Mouse (Mus musculus) liver, postnatal 0 days (tissue): ENCODE results near the gene Grid2. TPM values are rescaled to one million over a fixed set of nuclear protein-coding genes. Genes with fewer than 3 reads are reported as not detected.

Experiments
- ATAC-seq: fragments of 200-750 bp; cut with Nextera tagmentation; 2 replicates; pipeline ENCODE4 v1.8.0; 2017; ENCODE audit warnings: mild to moderate bottlenecking, moderate library complexity
- DNase-seq: peaks from one replicate; pipeline ENCODE4 v3.0.0-alpha.2; 2016
- H3K27ac ChIP-seq: fragments of 300-500 bp; sonication (generic); 2 replicates; pipeline ENCODE4 v1.5.1; 2014; ENCODE audit warnings: antibody characterized with exemption, moderate library complexity, mild to moderate bottlenecking, low read depth
- H3K27me3 ChIP-seq: fragments of 300-500 bp; sonication (generic); 2 replicates; pipeline ENCODE4 v1.6.1; 2014; ENCODE audit warnings: low read length, control low read depth, mixed read lengths; ENCODE audit not compliant: insufficient read depth
- H3K36me3 ChIP-seq: fragments of 300-500 bp; sonication (generic); replicated peaks from 2 replicates; pipeline ENCODE4 v1.6.1; 2014; ENCODE audit warnings: mild to moderate bottlenecking, control low read depth, low read length, moderate library complexity, mixed read lengths; ENCODE audit not compliant: insufficient read depth
- H3K4me1 ChIP-seq: fragments of 300-500 bp; sonication (generic); 2 replicates; pipeline ENCODE4 v1.6.1; 2014; ENCODE audit warnings: antibody characterized with exemption, mild to moderate bottlenecking, control low read depth; ENCODE audit not compliant: insufficient read depth
- H3K4me2 ChIP-seq: fragments of 300-500 bp; sonication (generic); 2 replicates; pipeline ENCODE4 v1.6.1; 2014; ENCODE audit warnings: low read depth, mild to moderate bottlenecking, low read length, moderate library complexity, mixed read lengths
- H3K4me3 ChIP-seq: fragments of 300-500 bp; sonication (generic); 2 replicates; pipeline ENCODE4 v1.5.1; 2014; ENCODE audit warnings: low read depth, low read length
- H3K9ac ChIP-seq: fragments of 300-500 bp; sonication (generic); replicated peaks from 2 replicates; pipeline ENCODE4 v1.6.1; 2014; ENCODE audit warnings: mild to moderate bottlenecking, moderate library complexity
- H3K9me3 ChIP-seq: fragments of 300-500 bp; sonication (generic); 2 replicates; pipeline ENCODE4 v1.6.1; 2016; ENCODE audit warnings: mild to moderate bottlenecking, control low read depth, low read length, mixed read lengths
- CTCF ChIP-seq: sonication (generic); IDR thresholded peaks from 2 replicates; pipeline ENCODE4 v1.5.1; 2016; ENCODE audit warnings: antibody characterized with exemption, low read depth
- EP300 ChIP-seq: IDR thresholded peaks from 2 replicates; pipeline ENCODE4 v1.6.1; 2016; ENCODE audit warnings: antibody characterized with exemption, low read depth, mild to moderate bottlenecking
- WGBS: fragments of 180-500 bp; shearing (Covaris S2); extraction: QIAGEN DNeasy Blood & Tissue Kit; methylation state at CpG from one replicate; pipeline ENCODE4 v1.1.7; 2014; ENCODE audit not compliant: insufficient replicate concordance; 5-methylcytosine and 5-hydroxymethylcytosine counted together
- polyA plus RNA-seq: library from polyadenylated mRNA; unstranded; fragments of >200 nt; fragmentation: Nextera tagmentation; extraction: Ambion mirVana; gene quantifications from 2 replicates; pipeline ENCODE4 v1.2.1, GENCODE M21; 2015

Gene Grid2
- polyA plus RNA-seq, 1 experiment from 2014 or later, result not detected

DNA sequence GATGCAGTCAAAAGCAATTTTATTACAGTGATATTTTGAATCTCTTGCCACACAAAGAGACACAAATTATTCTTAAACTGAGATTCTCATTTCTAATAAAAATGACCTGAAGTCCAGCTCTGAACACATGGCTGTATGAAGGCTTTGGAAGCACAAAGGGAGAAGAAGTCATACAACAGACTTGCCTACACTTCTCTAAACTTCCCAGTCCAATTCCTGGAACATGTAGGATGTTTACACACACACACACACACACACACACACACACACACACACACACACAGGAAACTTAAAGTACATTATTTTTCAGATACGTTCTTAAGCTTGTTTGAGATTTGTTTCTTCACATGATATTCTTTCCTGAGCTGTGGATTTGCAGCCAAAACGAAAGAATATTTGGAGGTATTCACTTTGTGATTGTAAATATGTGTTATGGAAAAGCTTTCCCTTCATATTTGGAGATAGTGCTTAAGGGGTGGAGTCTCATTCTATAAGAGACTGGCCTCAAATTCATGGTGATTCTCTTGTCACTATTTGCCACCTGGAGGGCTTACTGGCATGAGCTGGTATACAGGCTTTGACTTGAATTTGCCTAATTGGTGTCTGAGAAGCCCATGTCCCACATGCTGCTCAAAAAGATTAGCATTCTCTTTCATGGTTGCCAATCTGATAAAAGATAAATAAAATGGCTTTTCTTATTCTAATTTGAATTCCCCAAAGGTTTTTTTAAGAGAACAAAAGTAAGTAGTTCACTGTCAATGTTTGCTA lies 1049.2 kb downstream of the Grid2 start:
- H3K4me2 ChIP-seq, result no peak overlapping the region
- no peak overlapping the region for H3K9ac ChIP-seq
- H3K27me3 ChIP-seq, result no peaks in the 10 kb centered on the region
- H3K27ac ChIP-seq, result no peak overlapping the region
- ATAC-seq, result no peak
- H3K9me3 ChIP-seq, result no peaks in the 10 kb centered on the region
- TF ChIP-seq CTCF (no peak), EP300 (no peak)
- H3K4me1 ChIP-seq, result no peaks in the 10 kb centered on the region
- WGBS, result 50% methylated on average over 2 of the region's 2 CpGs
- DNase-seq, result no peak
- H3K4me3 ChIP-seq, result no peak overlapping the region
- H3K36me3 ChIP-seq, result no peaks in the 10 kb centered on the region

DNA sequence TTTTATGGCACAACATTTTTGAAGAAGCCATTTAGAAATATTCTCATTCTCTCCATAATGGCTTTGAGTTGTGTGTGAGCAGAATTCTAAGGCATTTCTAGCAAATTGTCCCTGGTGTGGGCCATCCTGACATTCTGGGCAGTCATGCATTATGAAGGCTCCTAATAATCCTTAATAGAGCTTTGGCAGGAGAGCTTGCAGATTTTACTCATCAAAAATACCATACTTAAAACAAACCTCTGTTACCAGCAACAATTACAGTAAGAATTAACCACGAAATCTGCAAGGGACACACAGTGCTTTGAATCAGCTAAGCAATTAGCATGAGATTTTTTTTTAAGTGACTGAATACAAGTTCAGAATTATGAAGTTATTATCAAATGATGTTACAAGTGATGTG lies 1053.0 kb downstream of the Grid2 start:
- H3K4me3 ChIP-seq, result no peak overlapping the region
- no peaks in the 10 kb centered on the region for H3K36me3 ChIP-seq
- WGBS, result 58% methylated on average over 1 of the region's 1 CpGs
- ATAC-seq (no peak), DNase-seq (no peak)
- H3K4me2 ChIP-seq, result no peak overlapping the region
- no peaks in the 10 kb centered on the region for H3K4me1 ChIP-seq
- no peaks in the 10 kb centered on the region for H3K9me3 ChIP-seq
- H3K27ac ChIP-seq, result no peak overlapping the region
- H3K9ac ChIP-seq, result no peak overlapping the region
- no peak for TF ChIP-seq CTCF
- TF ChIP-seq EP300, result no peak
- no peaks in the 10 kb centered on the region for H3K27me3 ChIP-seq

DNA sequence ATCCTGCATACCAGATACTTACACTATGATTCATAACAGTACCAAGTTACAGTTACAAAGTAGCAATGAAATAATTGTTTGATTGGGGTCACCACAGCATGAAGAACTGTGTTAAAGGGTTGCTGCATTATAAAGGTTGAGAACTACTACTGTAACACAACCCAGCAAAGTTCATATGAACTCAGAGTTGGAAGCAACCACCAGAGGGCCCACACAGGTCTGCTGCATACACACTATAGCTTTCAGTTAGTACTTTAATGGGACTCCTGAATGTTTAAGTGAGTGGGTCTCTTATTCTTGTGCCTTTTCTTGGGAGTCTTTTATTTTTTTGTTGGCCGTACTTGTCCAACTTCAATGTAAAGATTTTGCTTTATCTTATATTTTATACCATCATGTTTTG lies 1057.5 kb downstream of the Grid2 start:
- Histone ChIP-seq H3K9ac (no peak overlapping the region), H3K36me3 (no peaks in the 10 kb centered on the region), H3K4me3 (no peak overlapping the region), H3K27ac (no peak overlapping the region), H3K4me1 (no peaks in the 10 kb centered on the region), H3K4me2 (no peak overlapping the region), H3K9me3 (no peaks in the 10 kb centered on the region), H3K27me3 (no peaks in the 10 kb centered on the region)
- TF ChIP-seq EP300 (no peak), CTCF (no peak)
- ATAC-seq (no peak), DNase-seq (no peak)
- 81% methylated on average over 1 of the region's 1 CpGs for WGBS

DNA sequence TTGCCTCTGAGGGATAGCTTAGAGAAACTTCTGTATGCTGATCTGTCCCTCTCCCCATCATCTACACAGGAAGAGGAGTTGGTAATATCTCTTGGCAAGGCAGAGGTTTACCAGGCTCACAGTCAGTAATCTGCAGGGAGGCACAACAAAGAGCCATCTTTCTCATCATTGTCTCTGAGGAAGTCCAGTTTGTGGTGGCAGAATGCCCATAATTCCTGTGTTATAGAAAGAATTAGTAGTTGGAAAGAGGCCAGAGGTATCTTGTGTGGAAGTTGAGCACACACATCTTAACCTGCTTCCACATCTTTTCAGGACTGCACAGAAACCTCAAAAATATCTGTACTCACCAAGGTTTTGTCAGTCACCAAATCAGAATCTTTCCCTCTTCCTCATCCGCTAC lies 1071.3 kb downstream of the Grid2 start:
- H3K9me3 ChIP-seq, result no peaks in the 10 kb centered on the region
- H3K9ac ChIP-seq, result no peak overlapping the region
- H3K36me3 ChIP-seq, result no peaks in the 10 kb centered on the region
- no peak for DNase-seq
- H3K27me3 ChIP-seq, result no peaks in the 10 kb centered on the region
- H3K4me3 ChIP-seq, result no peak overlapping the region
- no peaks in the 10 kb centered on the region for H3K4me1 ChIP-seq
- no peak overlapping the region for H3K4me2 ChIP-seq
- no peak for ATAC-seq
- H3K27ac ChIP-seq, result no peak overlapping the region
- 82% methylated on average over 1 of the region's 1 CpGs for WGBS
- TF ChIP-seq CTCF (no peak), EP300 (no peak)

DNA sequence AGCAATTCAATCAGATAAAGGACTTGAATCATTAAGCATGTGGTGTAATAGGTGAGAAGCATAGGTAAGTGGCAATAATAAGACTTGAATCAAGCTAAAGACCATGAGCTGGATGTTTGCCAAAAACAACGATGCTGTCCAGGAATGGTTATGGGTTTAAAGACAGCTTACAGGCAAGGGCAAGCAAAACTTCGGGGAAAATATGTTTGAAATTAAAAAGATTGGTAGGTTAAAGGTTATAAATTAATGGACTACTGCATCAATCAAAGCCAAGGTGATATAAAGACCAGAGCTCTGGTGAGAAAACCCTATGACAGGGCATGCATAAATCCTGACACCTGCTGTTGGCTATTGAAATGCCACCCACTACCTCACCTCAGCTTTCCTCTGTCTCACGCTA lies 1072.2 kb downstream of the Grid2 start:
- no peaks in the 10 kb centered on the region for H3K4me1 ChIP-seq
- H3K4me3 ChIP-seq, result no peak overlapping the region
- H3K27me3 ChIP-seq, result no peaks in the 10 kb centered on the region
- TF ChIP-seq EP300, result no peak
- TF ChIP-seq CTCF, result no peak
- 67% methylated on average over 3 of the region's 3 CpGs for WGBS
- H3K9me3 ChIP-seq, result no peaks in the 10 kb centered on the region
- no peaks in the 10 kb centered on the region for H3K36me3 ChIP-seq
- no peak overlapping the region for H3K27ac ChIP-seq
- no peak overlapping the region for H3K9ac ChIP-seq
- DNase-seq (no peak), ATAC-seq (no peak)
- no peak overlapping the region for H3K4me2 ChIP-seq

DNA sequence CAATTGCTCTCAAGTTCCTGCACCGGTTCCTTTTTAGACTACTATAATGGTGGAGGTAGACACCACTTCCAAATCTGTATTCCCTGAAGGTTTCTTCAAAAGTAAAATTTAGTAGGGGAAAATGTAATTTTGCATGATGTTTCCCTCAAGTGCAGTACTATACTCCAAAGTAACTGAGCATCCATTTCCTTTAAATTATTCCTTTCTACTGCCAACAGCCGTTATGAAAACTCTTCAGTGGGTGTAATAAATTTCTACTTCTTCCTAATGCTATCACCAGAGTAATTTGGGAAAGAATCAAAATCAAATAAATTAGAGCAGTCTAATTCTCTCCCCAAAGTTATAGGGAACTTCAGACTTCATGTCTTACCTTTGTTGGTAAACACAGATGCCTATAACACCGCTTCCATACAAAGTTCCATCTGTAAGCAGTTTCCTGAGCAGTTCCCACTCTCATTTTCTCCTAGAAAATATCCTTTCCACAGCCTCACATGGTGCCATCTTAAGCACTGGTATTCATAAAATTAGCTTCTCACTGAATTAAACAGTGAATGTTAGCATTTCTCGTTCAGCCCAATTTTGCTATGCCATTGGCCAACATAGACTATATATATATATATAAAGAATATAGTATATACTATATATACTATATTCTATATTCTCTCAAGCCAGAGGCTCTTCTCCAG lies 1142.9 kb downstream of the Grid2 start:
- H3K27me3 ChIP-seq, result no peaks in the 10 kb centered on the region
- no peak overlapping the region for H3K27ac ChIP-seq
- no peak for ATAC-seq
- H3K4me2 ChIP-seq, result no peak overlapping the region
- H3K4me3 ChIP-seq, result no peak overlapping the region
- TF ChIP-seq EP300 (no peak), CTCF (no peak)
- no peak for DNase-seq
- H3K4me1 ChIP-seq, result no peaks in the 10 kb centered on the region
- H3K36me3 ChIP-seq, result no peaks in the 10 kb centered on the region
- 73% methylated on average over 4 of the region's 4 CpGs for WGBS
- H3K9me3 ChIP-seq, result no peaks in the 10 kb centered on the region
- no peak overlapping the region for H3K9ac ChIP-seq
